Mouse (Mus musculus) forebrain, embryonic 13.5 days (tissue): ENCODE measurements around the gene Cacna1i. TPM values are rescaled to one million over a fixed set of nuclear protein-coding genes. Genes with fewer than 3 reads are reported as not detected.

Experiments
- ATAC-seq: fragments of 200-750 bp; cut with Nextera tagmentation; 2 replicates; pipeline ENCODE4 v1.8.0; 2017
- H3K27ac ChIP-seq: fragments of 300-500 bp; sonication (generic); 2 replicates; pipeline ENCODE4 v1.5.1; 2015; ENCODE audit warnings: inconsistent platforms, mild to moderate bottlenecking, moderate library complexity
- H3K27me3 ChIP-seq: fragments of 300-500 bp; sonication (generic); 2 replicates; pipeline ENCODE4 v1.6.1; 2015; ENCODE audit warnings: mild to moderate bottlenecking, inconsistent platforms
- H3K36me3 ChIP-seq: fragments of 300-500 bp; sonication (generic); 2 replicates; pipeline ENCODE4 v1.6.1; 2015; ENCODE audit warnings: mild to moderate bottlenecking, inconsistent platforms; ENCODE audit not compliant: poor library complexity, severe bottlenecking
- H3K4me1 ChIP-seq: fragments of 300-500 bp; sonication (generic); 2 replicates; pipeline ENCODE4 v1.6.1; 2015; ENCODE audit warnings: inconsistent platforms
- H3K4me2 ChIP-seq: fragments of 300-500 bp; sonication (generic); 2 replicates; pipeline ENCODE4 v1.6.1; 2015; ENCODE audit warnings: inconsistent platforms, mild to moderate bottlenecking, moderate library complexity
- H3K4me3 ChIP-seq: fragments of 300-500 bp; sonication (generic); 2 replicates; pipeline ENCODE4 v1.5.1; 2015; ENCODE audit warnings: mild to moderate bottlenecking, inconsistent platforms
- H3K9ac ChIP-seq: fragments of 300-500 bp; sonication (generic); 2 replicates; pipeline ENCODE4 v1.6.1; 2015; ENCODE audit warnings: mild to moderate bottlenecking, inconsistent platforms
- H3K9me3 ChIP-seq: fragments of 300-500 bp; sonication (generic); replicated peaks from 2 replicates; pipeline ENCODE4 v1.6.1; 2016; ENCODE audit warnings: inconsistent platforms
- WGBS: fragments of 180-500 bp; shearing (Covaris S2); methylation state at CpG from one replicate; pipeline ENCODE4 v1.1.7; 2015; 5-methylcytosine and 5-hydroxymethylcytosine counted together
- polyA plus RNA-seq: library from polyadenylated mRNA; unstranded; fragments of >200 nt; fragmentation: Nextera tagmentation; extraction: Ambion mirVana; gene quantifications from 2 replicates; pipeline ENCODE4 v1.2.1, GENCODE M21; 2015

Gene Cacna1i
- polyA plus RNA-seq, 1 experiment from 2014 or later: 0.25 TPM

DNA sequence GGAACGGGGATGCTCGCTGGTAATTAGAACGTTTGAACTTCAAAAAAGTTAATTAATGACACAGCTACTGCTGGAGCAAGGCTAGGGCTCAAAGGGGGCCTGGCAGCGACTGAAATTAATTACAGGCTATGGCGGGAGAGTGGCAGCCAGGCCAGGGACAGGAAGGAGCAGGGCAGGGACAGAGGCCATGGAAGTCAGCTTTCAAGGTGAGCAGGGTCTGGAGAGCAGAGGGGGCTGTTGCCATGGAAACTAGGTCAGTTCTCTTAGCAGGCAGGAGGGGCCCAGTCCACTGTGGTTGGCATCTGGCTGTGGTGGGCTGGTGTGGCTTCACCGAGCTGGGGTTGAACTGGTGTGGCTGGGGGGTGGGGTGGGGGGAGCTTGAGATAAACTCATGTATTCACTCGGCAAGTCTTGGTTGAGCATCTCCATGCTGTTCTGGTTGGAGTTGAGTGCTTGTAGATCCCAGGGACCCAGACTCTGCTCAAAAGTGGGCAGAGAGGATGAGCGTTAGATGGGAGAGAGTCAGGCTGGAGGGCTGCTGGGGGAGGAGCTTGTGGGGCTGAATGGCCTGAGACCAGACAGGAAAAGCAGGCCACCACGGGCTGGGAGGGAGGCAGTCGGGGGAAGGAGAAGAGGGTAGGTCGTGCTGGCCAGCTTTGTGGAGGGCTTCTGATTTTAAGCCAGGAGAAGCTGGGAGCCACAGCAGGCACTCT, 31.7 kb downstream of the Cacna1i start:
- Histone ChIP-seq H3K9ac (0 out of 2 replicates have a peak overlapping the region, but pooled peaks have one; percentile 43), H3K27me3 (no peaks in the 10 kb centered on the region), H3K4me3 (no peak overlapping the region), H3K27ac (no peak overlapping the region), H3K36me3 (no peaks in the 10 kb centered on the region), H3K9me3 (no peaks in the 10 kb centered on the region), H3K4me2 (no peak overlapping the region), H3K4me1 (peaks cover 30% of the 10 kb centered on the region)
- WGBS: 9% methylated on average over 11 of the region's 11 CpGs
- ATAC-seq: 0 out of 2 replicates have a peak, but pooled peaks have one; percentile 27

GRCm38 (mm10) chr15:80319315-80319714, 32.3 kb downstream of the Cacna1i start:
- Histone ChIP-seq H3K9me3 (no peaks in the 10 kb centered on the region), H3K27me3 (no peaks in the 10 kb centered on the region), H3K36me3 (no peaks in the 10 kb centered on the region), H3K9ac (0 out of 2 replicates have a peak overlapping the region, but pooled peaks have one; percentile 43), H3K4me3 (no peak overlapping the region), H3K4me1 (peaks cover 30% of the 10 kb centered on the region), H3K4me2 (no peak overlapping the region), H3K27ac (no peak overlapping the region)
- no peak for ATAC-seq
- 66% methylated on average over 2 of the region's 2 CpGs for WGBS

- 88% methylated on average over 6 of the region's 6 CpGs for WGBS
- no peaks in the 10 kb centered on the region for H3K9me3 ChIP-seq
- no peak overlapping the region for H3K9ac ChIP-seq
- no peaks in the 10 kb centered on the region for H3K27me3 ChIP-seq
- no peak for ATAC-seq
- H3K27ac ChIP-seq: no peak overlapping the region
- no peak overlapping the region for H3K4me2 ChIP-seq
- peaks cover 26% of the 10 kb centered on the region for H3K4me1 ChIP-seq
- no peak overlapping the region for H3K4me3 ChIP-seq
- H3K36me3 ChIP-seq: no peaks in the 10 kb centered on the region
These were observed 32.9 kb downstream of the Cacna1i start for GRCm38 (mm10) chr15:80319921-80320320.

DNA sequence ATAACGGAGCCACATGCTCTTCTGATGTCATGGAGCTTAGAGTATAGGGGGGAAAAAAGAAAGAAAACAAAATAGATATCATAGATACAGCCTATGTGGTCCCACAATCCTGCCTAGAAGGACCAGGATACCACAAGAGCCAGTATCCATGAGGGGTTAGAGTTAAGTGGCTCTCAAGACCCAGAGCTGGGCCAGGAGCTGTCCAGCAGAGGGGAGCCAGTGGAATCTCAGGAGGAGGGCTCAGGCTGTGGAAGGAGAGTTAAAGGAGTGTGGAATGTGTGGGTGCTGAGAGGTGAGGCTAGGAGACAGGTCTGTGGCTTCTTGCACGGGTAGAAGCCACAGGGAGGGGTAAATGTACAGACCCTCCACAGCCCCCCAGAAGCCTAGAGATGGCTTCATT, 38.2 kb downstream of the Cacna1i start:
- H3K9me3 ChIP-seq: no peaks in the 10 kb centered on the region
- WGBS: 84% methylated on average over 2 of the region's 2 CpGs

DNA sequence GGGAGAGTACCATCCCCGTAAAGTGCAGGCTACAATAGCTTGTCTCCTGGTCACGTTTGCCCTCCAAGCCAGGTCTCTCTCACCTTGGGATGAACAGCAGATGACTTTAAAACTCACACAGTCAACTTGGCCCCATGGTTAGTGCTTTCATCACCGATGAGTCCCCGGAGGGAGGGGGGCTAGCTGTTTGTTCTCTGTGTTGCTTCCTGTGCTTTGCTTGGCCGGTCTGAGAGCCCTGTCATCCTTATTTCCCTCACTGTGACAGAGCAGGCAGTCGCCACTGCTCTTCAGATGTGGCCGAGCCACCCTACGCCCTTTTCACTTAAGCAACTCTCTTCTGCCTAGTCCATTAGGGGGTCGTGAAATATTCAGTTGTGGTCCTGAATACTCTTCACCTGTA, 38.7 kb downstream of the Cacna1i start:
- H3K27ac ChIP-seq: no peak overlapping the region
- H3K9me3 ChIP-seq: no peaks in the 10 kb centered on the region
- ATAC-seq: no peak
- no peak overlapping the region for H3K9ac ChIP-seq
- H3K36me3 ChIP-seq: no peaks in the 10 kb centered on the region
- 82% methylated on average over 9 of the region's 9 CpGs for WGBS
- no peaks in the 10 kb centered on the region for H3K27me3 ChIP-seq
- no peaks in the 10 kb centered on the region for H3K4me1 ChIP-seq
- H3K4me3 ChIP-seq: no peak overlapping the region
- H3K4me2 ChIP-seq: no peak overlapping the region

More for the DNA sequence above, 38.2 kb downstream of the Cacna1i start:
- no peak overlapping the region for H3K4me3 ChIP-seq
- H3K4me1 ChIP-seq: no peaks in the 10 kb centered on the region
- H3K27me3 ChIP-seq: no peaks in the 10 kb centered on the region
- no peak overlapping the region for H3K27ac ChIP-seq
- no peak overlapping the region for H3K9ac ChIP-seq
- ATAC-seq: no peak
- H3K36me3 ChIP-seq: no peaks in the 10 kb centered on the region
- H3K4me2 ChIP-seq: no peak overlapping the region

DNA sequence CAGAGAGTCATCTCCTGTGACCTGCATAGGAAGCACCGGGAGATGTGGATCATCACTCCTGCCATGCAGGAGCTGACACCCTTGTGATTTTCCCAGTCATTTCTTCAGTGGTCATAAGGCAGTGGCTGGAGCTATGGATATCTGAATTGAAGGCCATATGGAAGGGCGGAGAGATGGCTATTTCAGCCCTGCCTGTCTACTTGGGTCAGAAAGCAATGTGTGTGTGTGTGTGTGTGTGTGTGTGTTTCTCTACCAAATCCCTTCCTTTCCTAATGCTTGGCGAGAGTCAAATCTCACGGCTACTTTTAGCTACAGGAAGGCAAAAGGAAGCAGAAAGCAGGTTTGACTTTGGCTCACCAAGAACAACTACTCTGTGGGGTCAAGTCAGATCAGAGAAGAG, 39.9 kb downstream of the Cacna1i start:
- Histone ChIP-seq H3K9ac (no peak overlapping the region), H3K9me3 (no peaks in the 10 kb centered on the region), H3K36me3 (no peaks in the 10 kb centered on the region), H3K27me3 (no peaks in the 10 kb centered on the region), H3K4me3 (no peak overlapping the region), H3K4me1 (no peaks in the 10 kb centered on the region), H3K4me2 (no peak overlapping the region), H3K27ac (no peak overlapping the region)
- no peak for ATAC-seq
- 96% methylated on average over 4 of the region's 4 CpGs for WGBS

DNA sequence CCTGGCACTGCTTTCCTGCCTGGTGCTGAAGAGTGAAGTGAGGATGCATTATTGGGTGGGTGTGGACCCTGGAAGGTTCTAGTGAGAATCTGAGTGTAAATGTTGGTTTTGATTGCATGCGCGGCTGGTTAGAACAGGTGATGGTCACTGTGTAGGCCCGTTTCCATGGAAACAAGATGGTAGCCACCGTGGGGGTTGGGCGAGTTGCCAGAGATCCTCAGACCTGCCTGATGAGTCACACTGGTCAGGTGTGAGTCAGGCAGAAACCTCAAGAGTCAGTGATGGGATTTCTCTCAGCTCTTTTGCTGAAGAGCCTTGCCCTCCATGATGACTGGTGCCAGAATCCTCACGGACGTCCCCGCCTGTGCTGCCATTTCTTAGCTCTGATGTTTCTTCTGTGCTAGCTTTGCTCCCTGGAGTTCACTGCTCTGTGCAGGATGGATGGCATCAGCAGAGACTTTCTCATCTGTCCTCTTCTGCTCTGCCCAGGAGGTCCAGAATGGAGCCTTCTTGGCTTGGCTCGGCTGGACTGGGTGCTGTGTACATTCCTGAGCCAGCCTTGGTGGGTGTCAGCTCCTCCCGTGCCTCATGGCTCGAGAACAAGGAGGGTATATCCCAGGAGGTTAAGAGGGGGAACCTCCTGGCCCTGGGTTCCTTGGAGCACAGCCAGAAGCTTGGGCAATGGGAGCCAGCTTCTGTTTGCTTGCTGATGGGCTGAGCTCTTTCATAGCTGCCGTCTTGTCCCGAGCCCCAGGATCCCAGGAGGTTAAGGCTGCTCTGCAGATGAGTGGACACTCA, 40.9 kb downstream of the Cacna1i start:
- H3K9ac ChIP-seq: no peak overlapping the region
- WGBS: 88% methylated on average over 13 of the region's 13 CpGs
- H3K27ac ChIP-seq: no peak overlapping the region
- no peak overlapping the region for H3K4me3 ChIP-seq
- no peak for ATAC-seq
- no peaks in the 10 kb centered on the region for H3K27me3 ChIP-seq
- H3K4me1 ChIP-seq: no peaks in the 10 kb centered on the region
- no peak overlapping the region for H3K4me2 ChIP-seq
- no peaks in the 10 kb centered on the region for H3K36me3 ChIP-seq
- H3K9me3 ChIP-seq: no peaks in the 10 kb centered on the region

DNA sequence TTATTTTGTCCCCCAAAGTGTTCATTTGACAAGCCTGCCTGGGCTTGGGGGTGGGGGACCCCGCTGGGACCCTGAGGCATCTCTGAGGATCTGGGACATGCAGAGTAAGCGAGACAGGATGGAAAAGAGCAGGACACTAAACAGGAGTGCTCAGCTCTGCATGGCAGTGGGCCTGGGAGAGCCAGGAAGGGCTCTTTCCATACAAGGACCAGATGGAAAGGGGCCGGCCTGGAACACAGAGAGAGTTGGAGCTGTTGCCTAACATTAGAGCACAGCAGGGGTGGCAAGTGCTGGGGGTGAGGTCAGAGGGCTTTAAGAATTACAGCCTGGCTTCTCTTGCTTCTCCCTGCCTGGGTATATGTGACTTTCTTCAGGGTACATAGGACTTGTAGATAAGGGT, 43.2 kb downstream of the Cacna1i start:
- no peak overlapping the region for H3K4me2 ChIP-seq
- WGBS: 71% methylated on average over 3 of the region's 3 CpGs
- no peaks in the 10 kb centered on the region for H3K27me3 ChIP-seq
- H3K4me1 ChIP-seq: no peaks in the 10 kb centered on the region
- no peak overlapping the region for H3K27ac ChIP-seq
- no peak overlapping the region for H3K9ac ChIP-seq
- no peaks in the 10 kb centered on the region for H3K36me3 ChIP-seq
- H3K4me3 ChIP-seq: no peak overlapping the region
- H3K9me3 ChIP-seq: no peaks in the 10 kb centered on the region
- no peak for ATAC-seq

DNA sequence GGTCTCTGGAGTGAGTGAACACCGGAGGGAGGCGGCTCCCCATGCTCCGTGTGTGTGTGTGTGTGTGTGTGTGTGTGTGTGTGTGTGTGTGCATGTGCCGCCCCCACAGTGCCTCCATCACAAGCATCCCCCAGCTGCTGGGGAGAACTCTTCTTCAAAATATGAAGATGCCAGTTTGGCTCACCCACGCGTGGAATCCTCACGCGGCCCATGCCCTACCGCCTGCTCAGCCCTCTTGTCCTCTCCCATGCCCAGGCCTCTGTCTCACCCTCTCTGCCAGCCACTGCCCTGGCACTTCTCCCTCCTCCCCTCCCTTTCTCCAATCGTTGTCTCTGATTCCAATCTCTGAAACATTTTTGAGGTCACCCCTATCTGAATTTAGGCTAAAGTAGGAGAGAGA, 47.7 kb downstream of the Cacna1i start:
- H3K36me3 ChIP-seq: no peaks in the 10 kb centered on the region
- H3K9me3 ChIP-seq: no peaks in the 10 kb centered on the region
- no peak overlapping the region for H3K4me3 ChIP-seq
- ATAC-seq: no peak
- H3K27ac ChIP-seq: no peak overlapping the region
- H3K4me2 ChIP-seq: no peak overlapping the region
- WGBS: 94% methylated on average over 10 of the region's 10 CpGs
- no peak overlapping the region for H3K9ac ChIP-seq
- no peaks in the 10 kb centered on the region for H3K27me3 ChIP-seq
- H3K4me1 ChIP-seq: no peaks in the 10 kb centered on the region

DNA sequence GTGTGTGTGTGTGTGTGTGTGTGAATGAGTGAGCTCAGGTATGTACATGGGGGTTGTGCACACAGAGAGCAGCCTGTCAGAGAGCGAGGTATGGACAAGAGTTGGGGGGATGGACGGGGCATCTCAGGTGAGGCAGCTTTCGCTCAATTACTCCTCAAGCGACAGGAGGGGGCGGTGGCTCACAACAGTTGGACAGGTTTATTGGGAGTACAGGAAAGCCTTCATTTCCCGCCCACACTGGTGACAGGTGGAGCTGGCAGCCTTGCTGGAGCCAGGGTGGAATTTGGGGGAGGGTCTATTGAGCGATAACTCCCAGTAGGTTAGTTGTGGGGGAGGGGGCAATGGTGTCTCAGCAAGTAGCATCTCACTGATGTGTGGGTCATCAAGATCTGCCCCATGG, 48.2 kb downstream of the Cacna1i start:
- no peak for ATAC-seq
- Histone ChIP-seq H3K27me3 (no peaks in the 10 kb centered on the region), H3K4me3 (no peak overlapping the region), H3K4me2 (no peak overlapping the region), H3K27ac (no peak overlapping the region), H3K9ac (no peak overlapping the region), H3K4me1 (no peaks in the 10 kb centered on the region), H3K36me3 (no peaks in the 10 kb centered on the region), H3K9me3 (no peaks in the 10 kb centered on the region)
- WGBS: 80% methylated on average over 7 of the region's 7 CpGs

- no peaks in the 10 kb centered on the region for H3K9me3 ChIP-seq
- H3K9ac ChIP-seq: no peak overlapping the region
- H3K4me3 ChIP-seq: no peak overlapping the region
- 73% methylated on average over 2 of the region's 2 CpGs for WGBS
- H3K27ac ChIP-seq: no peak overlapping the region
- no peaks in the 10 kb centered on the region for H3K36me3 ChIP-seq
- H3K4me2 ChIP-seq: no peak overlapping the region
- 0 out of 2 replicates have a peak, but pooled peaks cover 8% of the 10 kb centered on the region for H3K4me1 ChIP-seq
- ATAC-seq: no peak
- 0 out of 2 replicates have a peak, but pooled peaks cover 2% of the 10 kb centered on the region for H3K27me3 ChIP-seq
These were observed 53.3 kb downstream of the Cacna1i start for GRCm38 (mm10) chr15:80340348-80340747.

GRCm38 (mm10) chr15:80342394-80342793, 55.4 kb downstream of the Cacna1i start:
- Histone ChIP-seq H3K36me3 (no peaks in the 10 kb centered on the region), H3K9ac (no peak overlapping the region), H3K27ac (no peak overlapping the region), H3K4me2 (no peak overlapping the region), H3K4me1 (0 out of 2 replicates have a peak, but pooled peaks cover 8% of the 10 kb centered on the region), H3K4me3 (no peak overlapping the region), H3K9me3 (no peaks in the 10 kb centered on the region), H3K27me3 (0 out of 2 replicates have a peak, but pooled peaks cover 2% of the 10 kb centered on the region)
- ATAC-seq: no peak
- WGBS: 85% methylated on average over 4 of the region's 4 CpGs
